Mouse (Mus musculus) left cerebral cortex, postnatal 14 days (tissue): ENCODE results near the gene Ldb3. TPM values are rescaled to one million over a fixed set of nuclear protein-coding genes. Genes with fewer than 3 reads are reported as not detected.

Experiments
- DNase-seq, 2 experiments: peaks; one replicate each; pipeline ENCODE4 v3.0.0; 2021 to 2022; ENCODE audit warnings: low spot score in 2 of 2, mixed read lengths in 1 of 2
- intact Hi-C: fragments of 180-260 bp; cut with DNase I; formaldehyde crosslinking; loops from one replicate; pipeline ENCODE4 v1.15.1; 2025
- long read RNA-seq, 2 experiments: library from polyadenylated mRNA; stranded (forward); transcript quantifications; one replicate each; pipeline ENCODE4 v2.0.0; 2021
- total RNA-seq, 2 experiments: library from RNA; stranded (reverse); gene quantifications; 2 replicates each; pipeline ENCODE4 v1.2.3; 2021

The Ldb3 gene
- 1 to 10 TPM; 1.3 to 1.6 TPM for total RNA-seq
- long read RNA-seq, experiment 1, partial matches to known transcripts = 1 of 2 reads
- long read RNA-seq, experiment 1, other reads (novel, unspliced or antisense) = 1 of 2 reads
- long read RNA-seq, experiment 2 = 0 reads

DNA sequence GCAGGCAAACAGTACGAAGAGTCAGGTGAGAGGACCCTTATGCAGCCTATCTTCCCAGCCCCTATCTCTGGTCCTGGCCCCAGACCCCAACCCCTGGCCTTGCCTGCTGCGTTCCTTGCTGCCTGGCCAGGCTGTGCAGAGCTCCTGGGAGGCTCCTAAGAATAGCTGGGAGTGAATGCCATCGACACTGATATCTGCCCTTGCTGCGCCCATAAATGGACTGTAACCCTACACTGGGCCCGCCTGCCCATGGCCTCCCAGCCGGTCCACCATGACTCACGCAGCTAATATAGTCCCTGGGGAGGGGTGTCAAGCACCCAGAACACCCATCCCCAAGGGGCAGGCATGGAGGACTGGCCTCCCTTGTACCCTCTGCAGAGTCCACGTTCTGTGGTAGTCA, at the start of gene Ldb3:
TSS of gene Ldb3 (minus strand) at position 185 of the 400 bp plus-strand sequence.
- intact Hi-C loops = no loop called here
- DNase-seq = no peak

DNA sequence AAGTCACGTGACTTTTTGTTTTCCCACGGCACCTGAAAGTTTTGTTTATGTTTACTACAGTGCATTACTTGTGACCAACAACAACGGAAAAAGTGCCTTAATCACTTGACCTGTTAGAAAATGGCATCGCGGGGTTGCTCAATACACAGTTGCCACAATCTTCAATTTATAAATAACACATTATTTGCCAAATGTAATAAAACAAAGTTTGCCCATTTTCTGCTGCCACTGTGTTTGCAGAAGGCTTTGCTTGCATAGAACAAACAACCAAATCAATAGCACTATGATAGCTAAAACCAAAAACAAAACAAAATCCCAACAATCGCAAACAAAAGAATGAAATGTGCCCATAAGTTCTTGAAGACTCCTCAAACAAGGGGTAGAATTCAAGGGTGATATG, 47.2 kb upstream of the Ldb3 start:
- intact Hi-C loops = no loop called here
- no peak for DNase-seq

DNA sequence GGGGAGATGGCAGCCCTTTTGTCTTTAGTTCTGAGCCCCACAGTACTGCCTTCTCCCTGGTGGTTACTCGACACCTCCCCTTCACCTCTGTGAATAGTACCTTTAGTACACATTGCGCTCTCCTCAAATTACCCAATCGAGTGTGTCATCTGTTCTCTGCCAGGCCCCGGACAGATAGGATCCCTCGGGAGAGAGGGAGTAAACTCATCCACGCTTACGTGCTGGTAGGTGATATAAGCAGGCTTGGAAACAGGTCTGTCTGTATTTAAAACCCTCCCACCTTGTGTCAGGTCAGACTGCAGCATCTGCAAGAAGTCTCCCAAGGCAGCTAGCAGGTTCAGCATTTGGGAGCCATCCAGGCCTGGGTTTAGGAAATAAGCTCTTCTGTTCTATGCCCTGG, 46.7 kb upstream of the Ldb3 start:
- intact Hi-C loops = no loop called here
- DNase-seq = no peak

DNA sequence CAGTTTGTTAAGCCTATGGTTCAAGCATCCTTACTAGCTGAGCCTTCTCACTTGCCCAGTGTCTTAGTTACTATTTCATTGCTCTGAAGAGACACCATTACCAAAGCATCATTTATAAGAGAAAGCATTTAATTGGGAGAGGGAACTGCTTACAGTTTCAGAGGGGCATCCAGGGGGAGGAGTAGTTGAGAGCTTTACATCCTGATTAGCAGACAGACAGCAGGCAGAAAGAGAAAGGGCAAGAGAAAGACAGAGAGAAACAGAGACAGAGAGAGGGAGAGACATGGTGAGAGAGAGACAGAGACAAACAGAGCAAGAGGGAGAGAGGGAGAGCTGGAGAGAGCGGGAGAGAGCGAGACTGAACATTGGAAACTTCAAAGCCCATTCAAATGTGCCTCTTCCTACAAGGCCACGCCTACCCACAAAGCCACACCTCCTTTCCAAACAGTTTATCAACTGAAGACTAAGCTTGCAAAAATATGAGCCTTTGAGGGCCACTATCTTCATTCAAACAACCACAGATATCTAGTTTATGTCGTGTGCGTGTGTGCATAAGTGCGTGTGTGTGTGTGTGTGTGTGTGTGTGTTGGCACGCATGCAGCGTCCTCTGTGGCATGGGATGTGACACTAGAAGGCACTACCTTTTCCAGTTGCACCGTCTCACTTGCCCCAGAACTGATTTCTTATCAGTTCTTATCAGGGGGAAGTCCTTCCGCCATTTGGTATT, 44.4 kb upstream of the Ldb3 start:
- intact Hi-C loops = no loop called here
- DNase-seq = no peak

DNA sequence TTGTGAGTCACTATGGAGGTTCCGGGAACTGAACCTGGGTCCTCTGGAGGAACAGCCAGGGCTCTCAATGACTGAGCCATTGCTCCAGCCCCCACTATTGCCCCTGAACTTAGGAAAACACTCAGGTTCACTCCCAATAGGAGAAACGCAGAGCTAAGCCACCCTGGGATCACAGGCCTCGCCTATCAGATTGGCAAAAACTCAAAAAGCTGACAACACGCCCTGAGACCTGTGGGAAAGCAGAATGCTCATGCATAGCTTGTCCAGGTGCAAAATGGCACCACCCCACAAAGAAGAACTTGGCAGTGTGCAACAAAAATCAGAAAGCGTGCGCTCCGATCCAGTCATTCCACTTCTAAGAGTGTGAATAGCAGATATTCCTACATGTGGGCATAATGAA, 38.3 kb upstream of the Ldb3 start:
- intact Hi-C loops = no loop called here
- DNase-seq = no peak

DNA sequence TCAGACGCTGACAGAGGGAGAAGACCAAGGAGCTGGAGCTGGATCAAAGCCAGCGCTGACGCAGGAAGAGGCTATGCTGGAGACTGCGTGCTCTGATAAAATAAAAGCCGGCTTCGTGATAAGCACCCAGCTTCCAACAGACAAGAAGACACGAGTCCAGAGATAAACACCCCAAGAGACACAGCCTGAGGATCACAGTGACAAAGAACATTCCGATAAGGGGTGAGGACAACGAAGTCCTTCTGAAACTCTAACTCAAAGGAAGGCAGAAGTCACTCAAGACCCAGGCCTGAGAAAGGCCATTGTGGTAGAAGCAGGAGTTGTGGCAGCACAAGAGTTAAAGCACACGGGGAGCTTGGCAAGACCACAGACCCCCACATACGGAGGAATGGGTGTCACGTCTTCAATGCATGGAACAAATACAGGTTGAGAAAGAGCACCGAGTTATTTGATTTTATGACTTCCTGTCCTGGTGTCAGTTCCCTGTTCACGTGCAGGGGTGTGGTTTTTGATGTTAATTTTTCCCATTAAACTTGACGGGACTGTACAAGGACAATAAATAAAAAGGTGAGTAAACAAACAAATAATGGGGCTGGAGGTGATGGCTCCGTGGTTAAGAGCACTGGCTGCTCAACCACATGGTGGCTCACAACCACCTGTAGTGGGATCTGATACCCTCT, 35.2 kb upstream of the Ldb3 start:
- intact Hi-C loops = no loop called here
- DNase-seq = no peak

DNA sequence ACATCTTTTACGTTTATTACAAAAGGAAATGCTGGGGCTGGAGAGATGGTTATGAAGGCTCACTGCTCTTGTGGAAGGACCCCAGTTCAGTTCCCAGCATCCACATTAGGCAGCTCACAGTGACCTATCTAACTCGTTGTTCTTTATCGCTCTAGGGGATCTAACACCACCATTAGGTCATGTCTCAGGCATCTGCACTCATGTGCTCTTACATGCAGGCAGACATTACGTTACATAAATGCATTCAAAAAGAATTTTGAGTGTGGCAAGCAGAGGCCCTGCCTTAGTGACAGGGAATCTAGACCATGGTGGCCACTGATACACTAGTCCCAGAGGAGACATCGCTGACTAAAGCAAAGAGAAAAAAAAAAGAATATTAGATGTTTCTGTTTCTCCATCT, 34.6 kb upstream of the Ldb3 start:
- DNase-seq = no peak
- intact Hi-C loops = no loop called here

DNA sequence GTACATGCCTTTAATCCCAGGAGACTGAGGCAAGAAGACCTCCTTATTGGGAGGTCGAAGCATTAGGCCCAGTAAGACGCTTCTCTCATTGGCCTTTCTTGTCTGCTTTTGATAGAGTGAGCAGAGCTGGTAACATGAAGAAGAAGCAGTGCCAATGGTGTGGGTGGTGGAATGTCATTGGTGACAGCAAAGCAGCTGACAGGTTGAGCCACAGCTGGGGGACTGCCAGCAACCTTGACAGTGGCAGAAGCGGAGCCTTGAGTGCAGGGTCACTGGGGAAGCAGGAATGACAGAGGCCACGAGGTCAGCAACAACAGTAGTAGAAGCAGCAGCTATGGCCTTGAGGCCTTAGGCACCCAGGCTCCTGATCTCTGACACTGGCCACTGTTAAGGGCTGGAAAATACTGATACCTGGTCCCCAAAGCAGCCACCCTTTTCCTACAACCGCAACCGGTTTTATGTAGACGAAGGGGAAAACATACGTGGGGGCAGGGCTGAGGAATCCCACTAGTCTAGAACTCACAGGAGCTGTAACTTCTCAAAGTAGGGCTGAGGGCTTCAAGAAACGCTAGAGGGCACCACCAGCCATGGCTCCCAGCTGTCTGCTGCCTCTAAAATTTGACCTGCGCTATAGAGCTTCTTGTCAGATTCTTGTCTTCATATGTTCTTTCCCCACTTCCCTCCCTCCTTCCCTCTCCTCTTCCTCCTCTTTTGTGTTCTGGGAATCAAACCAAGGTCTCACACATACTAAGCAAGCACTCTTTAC, 32.3 kb upstream of the Ldb3 start:
- DNase-seq = peak in 1 of 2 experiments; percentile 29
- intact Hi-C loops = no loop called here

DNA sequence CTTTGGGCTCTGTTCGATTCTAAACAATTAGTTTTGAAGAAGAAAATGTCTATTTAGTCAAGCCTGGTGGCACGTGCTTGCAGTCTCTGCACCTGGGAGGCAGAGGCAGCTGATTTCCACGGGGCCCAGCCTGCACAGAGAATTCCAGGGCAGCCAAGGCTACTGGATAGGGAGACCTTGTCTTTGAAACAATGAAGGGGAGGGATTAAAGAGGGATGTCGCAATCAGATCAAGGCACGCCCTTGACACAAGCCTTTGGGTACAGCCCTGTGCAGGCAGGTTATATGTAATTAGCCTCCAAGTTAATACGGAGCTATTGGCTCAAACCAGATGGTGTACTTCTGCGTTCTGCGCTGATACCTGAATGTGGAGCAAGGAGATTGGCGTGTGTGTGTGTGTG, 30.3 kb upstream of the Ldb3 start:
- intact Hi-C loops = no loop called here
- no peak for DNase-seq

DNA sequence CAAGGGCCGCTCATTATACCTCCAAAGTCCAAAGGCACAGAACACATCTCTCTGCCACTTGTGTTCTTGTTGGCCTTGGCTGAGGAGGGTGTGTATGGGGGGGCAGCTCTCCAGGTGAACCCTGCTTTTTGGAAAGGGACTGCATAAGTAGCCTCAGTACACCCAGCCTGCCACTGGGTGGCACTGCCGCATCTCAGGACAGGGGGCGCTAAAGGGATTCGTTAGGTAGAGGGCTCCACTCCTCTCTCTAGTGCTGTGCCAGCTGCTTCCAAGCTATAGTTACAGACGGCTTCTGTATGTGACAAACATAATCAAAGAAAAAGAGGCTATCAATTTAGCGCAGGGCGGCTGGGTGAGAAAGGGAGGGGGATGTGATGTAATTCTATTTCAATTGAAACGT, 28.3 kb upstream of the Ldb3 start:
- intact Hi-C loops = loop anchor here (2.0 kb wide), 1 partner anchor 162 kb away; no protein-coding TSS in a partner anchor
- peak; percentile 76 to 88 for DNase-seq

DNA sequence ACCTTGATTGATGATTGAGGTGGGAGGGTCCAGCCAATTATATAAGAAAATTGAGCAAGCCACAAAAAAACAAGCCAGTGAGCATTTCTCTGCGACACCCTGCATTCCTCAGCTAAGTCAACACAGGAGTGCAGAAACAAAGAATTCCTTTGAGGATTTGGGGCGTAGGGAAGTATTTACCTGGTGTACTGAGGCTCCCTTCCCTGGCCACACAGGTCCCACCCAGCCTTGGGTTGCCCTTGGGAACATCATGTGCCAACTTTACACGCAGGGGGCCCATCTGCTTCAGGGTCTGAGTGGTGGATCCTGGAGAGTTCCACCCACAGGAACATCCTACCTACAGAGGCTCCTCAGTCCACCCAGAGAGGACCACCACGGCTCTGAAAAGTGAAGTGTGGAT, 27.1 kb upstream of the Ldb3 start:
- intact Hi-C loops = loop anchor here (2.0 kb wide), 1 partner anchor 163 kb away; no protein-coding TSS in a partner anchor
- DNase-seq = no peak

DNA sequence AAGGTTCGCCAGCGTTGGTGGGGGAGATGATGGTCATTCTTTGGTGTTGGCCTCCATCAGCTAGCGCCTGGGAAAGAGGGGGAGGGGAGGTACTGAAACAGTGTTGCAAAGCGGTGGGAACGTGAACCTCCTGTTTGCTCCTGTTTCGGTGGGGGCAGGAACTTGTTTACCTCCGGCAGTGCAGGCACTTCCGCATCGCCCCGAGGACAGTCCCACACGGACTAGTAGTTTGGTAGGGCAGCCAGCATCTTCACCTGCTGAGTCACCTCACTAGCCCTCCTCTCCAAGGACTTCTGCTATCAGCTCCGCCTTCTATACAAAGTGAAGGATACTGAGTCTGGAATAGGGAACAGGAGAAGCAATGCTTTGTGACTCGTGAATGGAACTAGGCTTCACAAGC, 26.6 kb upstream of the Ldb3 start:
- no peak for DNase-seq
- intact Hi-C loops = no loop called here

DNA sequence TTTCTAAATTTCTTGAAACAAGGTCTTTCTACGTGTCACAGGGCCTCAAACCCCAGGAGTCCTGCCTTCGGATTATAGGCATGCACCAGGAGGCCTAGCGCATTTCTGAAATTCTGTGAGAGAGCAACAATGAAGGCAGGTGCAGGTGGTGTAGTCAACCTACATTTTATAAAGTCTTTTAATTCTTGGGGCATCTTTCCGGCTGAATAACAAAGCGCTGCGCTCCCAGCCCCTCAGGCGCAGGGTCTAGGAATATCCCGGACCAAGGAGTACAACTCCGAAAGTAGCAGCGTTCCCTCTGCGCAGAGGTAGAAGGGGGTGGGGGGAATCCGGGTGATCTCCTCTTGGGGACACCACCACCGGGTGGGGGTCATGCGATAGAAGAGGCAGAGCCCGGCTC, 26.1 kb upstream of the Ldb3 start:
- intact Hi-C loops = no loop called here
- no peak for DNase-seq

DNA sequence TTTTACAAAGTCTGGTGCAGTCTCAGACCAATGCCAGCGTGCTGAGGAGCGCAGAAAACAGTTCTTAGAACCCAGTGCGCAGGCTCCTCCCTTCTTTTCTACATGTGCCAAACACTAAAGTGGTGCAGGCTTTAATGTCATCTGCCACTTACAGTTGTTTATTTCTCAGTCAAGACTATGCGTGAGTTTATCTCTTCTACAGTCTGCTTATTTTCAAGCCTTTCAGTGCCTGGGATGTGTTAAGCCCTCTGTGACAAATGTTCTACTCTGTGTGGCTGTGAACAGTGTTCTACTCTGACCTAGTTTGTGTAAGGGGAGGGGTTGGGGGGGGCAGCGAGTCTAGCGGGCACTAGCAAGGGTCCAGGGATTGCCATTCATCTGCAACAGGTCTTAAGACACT, 25.0 kb upstream of the Ldb3 start:
- intact Hi-C loops = no loop called here
- no peak for DNase-seq

DNA sequence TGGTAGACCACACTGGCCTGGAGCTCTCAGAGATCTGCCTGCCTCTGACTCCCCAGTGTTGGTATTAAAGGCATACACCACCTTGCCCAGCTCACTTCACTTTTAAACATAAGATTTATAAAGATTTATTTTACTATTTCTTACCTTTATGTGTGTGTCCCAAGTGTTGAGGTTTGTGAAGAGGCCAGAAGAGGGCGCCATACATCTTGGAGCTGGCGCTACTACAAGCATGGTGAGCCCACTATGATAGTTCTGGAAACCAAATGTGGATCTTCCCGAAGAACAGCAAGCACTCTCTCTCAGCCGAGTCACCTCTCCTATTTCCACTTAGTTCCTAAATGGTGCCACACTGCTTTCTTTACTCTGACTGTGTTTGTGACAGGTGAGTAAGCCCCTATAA, 23.7 kb upstream of the Ldb3 start:
- intact Hi-C loops = no loop called here

DNA sequence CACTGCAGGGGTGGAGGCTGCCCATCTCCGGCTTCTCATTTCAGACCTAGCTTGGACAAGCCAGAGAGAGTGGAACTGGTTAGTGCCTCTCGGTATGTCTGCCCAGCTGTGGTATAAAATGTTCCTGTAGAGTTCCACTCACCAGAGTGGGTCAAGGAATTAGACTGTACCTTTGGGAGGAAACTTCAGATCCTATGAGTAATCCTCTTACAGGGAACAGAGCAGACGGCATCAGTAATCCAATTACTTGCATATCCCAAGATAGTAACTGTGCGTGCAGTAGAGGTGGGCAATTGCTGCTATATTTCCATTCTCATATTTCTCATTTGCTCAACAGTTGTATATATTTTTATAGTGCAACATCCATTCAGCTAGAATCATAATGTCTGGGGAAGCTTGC, 23.1 kb upstream of the Ldb3 start:
- DNase-seq = no peak
- intact Hi-C loops = no loop called here

More for the DNA sequence above, 23.7 kb upstream of the Ldb3 start:
- DNase-seq = peak in 1 of 2 experiments; percentile 34

DNA sequence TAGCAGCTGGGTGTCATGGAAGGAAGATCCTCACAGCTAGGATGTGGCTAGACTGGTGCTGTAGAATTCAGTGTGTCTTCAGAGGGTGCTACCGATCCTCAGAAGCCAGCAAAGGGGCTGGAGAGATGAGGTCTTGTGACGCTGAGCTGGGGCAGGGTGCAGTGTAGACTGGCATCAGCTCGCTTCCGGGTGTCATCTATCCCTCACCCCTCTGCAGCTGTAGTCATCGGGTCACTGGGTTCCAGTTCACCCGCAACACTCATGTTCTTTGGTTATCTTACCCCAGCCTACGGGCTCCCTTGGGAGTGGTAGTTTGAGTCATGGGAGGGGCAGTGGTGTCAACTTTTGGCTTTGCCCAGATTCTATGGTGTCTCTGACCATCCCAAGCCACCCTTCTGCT, 13.4 kb upstream of the Ldb3 start:
- DNase-seq = no peak
- intact Hi-C loops = no loop called here

DNA sequence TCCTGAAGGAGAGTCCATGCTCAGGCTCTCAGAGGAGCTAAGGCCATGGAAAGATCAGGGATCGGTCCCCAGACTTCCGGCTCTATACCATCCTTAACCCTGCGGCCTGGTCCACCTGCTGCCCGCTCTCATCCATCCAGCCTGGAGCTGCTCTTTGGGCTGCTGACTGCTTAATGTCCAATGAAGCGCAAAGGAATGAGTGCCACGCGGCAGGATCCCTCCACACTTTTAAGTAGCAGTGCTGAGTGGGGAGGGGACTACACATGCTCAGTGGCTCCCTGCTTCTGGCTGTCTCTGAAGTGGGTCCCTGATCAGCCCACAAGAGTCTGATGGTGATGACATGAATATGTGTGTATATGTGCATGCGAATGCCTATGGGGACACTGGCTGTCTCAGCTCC, 11.5 kb upstream of the Ldb3 start, which contains the start of gene Opn4:
TSS of gene Opn4 (minus strand) at position 202 of the 400 bp plus-strand sequence.
- DNase-seq = no peak
- intact Hi-C loops = no loop called here

DNA sequence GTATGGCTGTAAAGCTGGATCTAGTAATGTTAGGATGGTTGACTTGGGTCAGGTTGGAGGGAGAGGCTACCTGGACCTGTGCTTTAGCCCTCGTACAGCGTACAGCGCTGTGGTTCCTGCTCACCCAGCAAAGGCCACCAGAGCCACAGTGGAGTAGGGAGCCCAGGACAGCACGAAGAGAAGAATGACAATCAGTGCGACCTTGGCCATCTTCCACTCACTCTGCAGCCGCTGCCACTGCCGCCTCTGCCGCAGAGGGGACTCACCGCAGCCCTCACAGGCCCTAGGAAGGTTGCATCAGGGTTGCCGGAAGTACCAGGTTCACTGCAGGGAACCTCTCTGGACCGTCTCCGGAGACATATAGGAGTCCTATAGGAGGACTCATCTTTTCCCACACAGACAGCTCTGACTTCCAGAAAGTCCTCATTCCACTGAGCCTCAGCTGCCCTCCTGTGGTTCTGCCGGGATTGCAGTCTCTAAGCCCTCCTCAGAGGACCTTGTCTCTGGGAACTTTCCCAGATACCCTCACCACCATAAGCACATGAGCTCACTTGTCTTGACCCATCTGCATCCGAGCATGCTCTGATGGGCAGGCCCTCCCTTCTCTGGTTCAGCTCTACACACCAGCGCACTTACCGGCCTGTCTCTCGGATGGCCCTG, 7.2 kb upstream of the Ldb3 start:
- DNase-seq = peak in 1 of 2 experiments; percentile 27
- intact Hi-C loops = no loop called here
